Mouse (Mus musculus) erythroblast, embryonic 14.5 days (primary cell): ENCODE measurements around the gene Kdm4b.

Source experiments
- GATA1 ChIP-seq: IDR thresholded peaks from 2 replicates; pipeline ENCODE4 v1.6.1; 2012; ENCODE audit warnings: low read length, inconsistent platforms, mixed read lengths
- TAL1 ChIP-seq: IDR thresholded peaks from 3 replicates; pipeline ENCODE4 v1.6.1; 2012; ENCODE audit warnings: low read length, inconsistent platforms, mixed read lengths

DNA sequence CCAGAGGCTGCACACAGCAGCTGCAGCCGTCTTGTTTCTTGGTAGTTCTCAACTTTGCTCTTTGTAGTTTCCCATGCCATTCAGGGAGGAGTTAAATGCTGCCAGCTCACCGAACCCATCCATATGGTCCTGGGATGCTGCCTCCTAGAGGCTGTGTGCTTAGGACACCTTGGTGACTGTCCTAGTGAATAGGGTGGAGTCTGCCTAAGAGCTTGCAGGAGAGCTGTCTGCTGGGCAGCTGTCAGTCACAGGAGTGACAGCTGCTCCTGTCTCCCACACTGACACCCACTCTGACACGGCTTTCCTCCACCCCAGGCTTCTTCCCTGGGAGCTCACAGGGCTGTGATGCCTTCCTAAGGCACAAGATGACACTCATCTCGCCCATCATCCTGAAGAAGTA, 46.2 kb downstream of the Kdm4b start:
- TF ChIP-seq GATA1 = no peak
- no peak for TF ChIP-seq TAL1
